Mouse (Mus musculus): Measurements from ENCODE around the gene Shank3.

Gene Shank3

GRCm38 (mm10) chr15:89477806-89478205 is 21.6 kb upstream of the Shank3 start:
- DNase-seq, result no peak

- DNase-seq, result no peak
These were observed 20.8 kb upstream of the Shank3 start for GRCm38 (mm10) chr15:89478622-89479021.

GRCm38 (mm10) chr15:89480584-89480983 is 18.8 kb upstream of the Shank3 start:
- DNase-seq, result no peak

- no peak for DNase-seq
These were observed 11.2 kb upstream of the Shank3 start for GRCm38 (mm10) chr15:89488182-89488581.

GRCm38 (mm10) chr15:89488611-89489117 is 10.8 kb upstream of the Shank3 start:
- DNase-seq, result no peak

GRCm38 (mm10) chr15:89494970-89495369 is 4.5 kb upstream of the Shank3 start:
- DNase-seq, result no peak

GRCm38 (mm10) chr15:89496131-89496530 is 3.3 kb upstream of the Shank3 start:
- no peak for DNase-seq

- no peak for DNase-seq
These were observed 2.6 kb upstream of the Shank3 start for GRCm38 (mm10) chr15:89496841-89497240.

GRCm38 (mm10) chr15:89497391-89498048 is 1.9 kb upstream of the Shank3 start:
- DNase-seq, result no peak

GRCm38 (mm10) chr15:89498049-89498960 is 1.1 kb upstream of the Shank3 start:
- peak; percentile 88 for DNase-seq

- peak; percentile 51 for DNase-seq
These were observed 379 bp downstream of the Shank3 start for GRCm38 (mm10) chr15:89499784-89500220.

GRCm38 (mm10) chr15:89500221-89500791 is 883 bp downstream of the Shank3 start:
- no peak for DNase-seq

GRCm38 (mm10) chr15:89501321-89501720 is 1.9 kb downstream of the Shank3 start:
- DNase-seq, result no peak

- no peak for DNase-seq
These were observed 5.4 kb downstream of the Shank3 start for GRCm38 (mm10) chr15:89504838-89505237.

GRCm38 (mm10) chr15:89507751-89508150 is 8.3 kb downstream of the Shank3 start:
- no peak for DNase-seq

- no peak for DNase-seq
These were observed 13.3 kb downstream of the Shank3 start for GRCm38 (mm10) chr15:89512679-89513078.

- no peak for DNase-seq
These were observed 22.5 kb downstream of the Shank3 start for GRCm38 (mm10) chr15:89521951-89522350.

- DNase-seq, result no peak
These were observed 23.3 kb downstream of the Shank3 start for GRCm38 (mm10) chr15:89522566-89523282.

GRCm38 (mm10) chr15:89523283-89523832 is 23.9 kb downstream of the Shank3 start:
- DNase-seq, result peak; percentile 24

GRCm38 (mm10) chr15:89524001-89524571 is 24.7 kb downstream of the Shank3 start:
- DNase-seq, result no peak

GRCm38 (mm10) chr15:89524611-89525415 is 25.4 kb downstream of the Shank3 start:
- no peak for DNase-seq

Measured in right cerebral cortex, adult 18-20 months (tissue).